Mouse (Mus musculus) heart, adult 2 months (tissue): Measurements from ENCODE around the gene Cdkn2b. TPM values are rescaled to one million over a fixed set of nuclear protein-coding genes. Genes with fewer than 3 reads are reported as not detected.
A peak's percentile ranks its signal among the peaks of the same experiment; 100 is the strongest.

Experiments
- DNase-seq, 2 experiments: peaks; one replicate each; pipeline ENCODE4 v3.0.0; 2021
- H3K27ac ChIP-seq: fragments of 200-600 bp; 2 replicates; pipeline ENCODE4 v1.8.1; 2022
- H3K27me3 ChIP-seq: fragments of 200-500 bp; 2 replicates; pipeline ENCODE4 v1.6.1; 2012; ENCODE audit warnings: mild to moderate bottlenecking, low read length, inconsistent platforms, mixed read lengths; ENCODE audit not compliant: control insufficient read depth, insufficient read depth
- H3K36me3 ChIP-seq: fragments of 200-500 bp; 2 replicates; pipeline ENCODE4 v1.6.1; 2012; ENCODE audit warnings: low read length, inconsistent platforms; ENCODE audit not compliant: control insufficient read depth, insufficient read depth
- H3K4me1 ChIP-seq: fragments of 200-500 bp; 2 replicates; pipeline ENCODE4 v1.6.1; 2011; ENCODE audit warnings: low read length; ENCODE audit not compliant: control insufficient read depth, insufficient read depth
- H3K4me3 ChIP-seq: fragments of 200-600 bp; 2 replicates; pipeline ENCODE4 v1.8.1; 2022
- H3K79me2 ChIP-seq: fragments of 200-500 bp; replicated peaks from 2 replicates; pipeline ENCODE4 v1.6.1; 2012; ENCODE audit warnings: mild to moderate bottlenecking, inconsistent platforms, low read length, moderate library complexity, mixed read lengths; ENCODE audit not compliant: control insufficient read depth, insufficient read depth
- H3K9ac ChIP-seq: fragments of 200-500 bp; 2 replicates; pipeline ENCODE4 v1.6.1; 2012; ENCODE audit warnings: low read depth, mild to moderate bottlenecking, control low read depth, inconsistent platforms, low read length, mixed read lengths
- CTCF ChIP-seq: fragments of 200-600 bp; IDR thresholded peaks from 2 replicates; pipeline ENCODE4 v1.8.1; 2022; ENCODE audit warnings: antibody characterized with exemption, mild to moderate bottlenecking, moderate library complexity
- EP300 ChIP-seq: fragments of 200-500 bp; IDR thresholded peaks from 2 replicates; pipeline ENCODE4 v1.6.1; 2011; ENCODE audit warnings: low read depth, low read length, control low read depth; ENCODE audit not compliant: insufficient read depth
- POLR2A ChIP-seq: fragments of 200-500 bp; IDR thresholded peaks from 2 replicates; pipeline ENCODE4 v1.6.1; 2011; ENCODE audit warnings: mild to moderate bottlenecking, low read depth, low read length, control low read depth; ENCODE audit not compliant: insufficient read depth
- WGBS: fragments of 180-500 bp; shearing (Covaris S2); methylation state at CpG from one replicate; pipeline ENCODE4 v1.1.7; 2018; 5-methylcytosine and 5-hydroxymethylcytosine counted together
- intact Hi-C: fragments of 180-260 bp; cut with DNase I; formaldehyde crosslinking; loops from one replicate; pipeline ENCODE4 v1.15.1; 2025
- polyA plus RNA-seq: library from polyadenylated mRNA; depleted of rRNA; stranded (reverse); fragments of >200 nt; gene quantifications from 2 replicates; pipeline ENCODE4 v1.2.3, GENCODE M21; 2012
- total RNA-seq, 2 experiments: library from RNA; stranded (reverse); gene quantifications; 2 replicates each; pipeline ENCODE4 v1.2.3; 2021

Gene Cdkn2b
- total and polyA plus RNA-seq, 3 experiments: 0.39 to 0.94 (median 0.59) TPM

DNA sequence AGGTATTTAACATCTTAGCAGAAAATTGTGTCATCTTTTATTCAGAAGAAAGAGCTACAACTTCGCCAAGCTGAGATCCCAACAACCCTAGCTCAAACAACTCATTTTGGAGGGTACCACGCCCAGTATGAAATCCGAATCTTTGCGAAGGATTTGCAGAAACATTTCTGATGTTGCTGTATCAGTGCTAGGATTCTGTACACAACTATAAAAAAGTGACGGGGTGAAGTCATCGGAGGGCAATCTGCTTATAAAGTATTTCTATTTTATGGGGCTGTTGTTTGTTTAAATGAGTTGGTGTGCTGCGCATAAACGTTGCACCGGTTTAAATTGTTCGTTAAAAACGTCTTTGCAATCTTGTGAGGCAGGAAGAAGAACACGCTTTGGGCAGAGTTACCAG lies 28.2 kb downstream of the Cdkn2b start:
- Histone ChIP-seq H3K4me3 (no peak overlapping the region), H3K27me3 (peaks cover 18% of the 10 kb centered on the region), H3K9ac (no peak overlapping the region), H3K4me1 (no peaks in the 10 kb centered on the region), H3K36me3 (no peaks in the 10 kb centered on the region), H3K79me2 (no peaks in the 10 kb centered on the region), H3K27ac (no peak overlapping the region)
- TF ChIP-seq CTCF (no peak), POLR2A (no peak), EP300 (no peak)
- 8% methylated on average over 12 of the region's 12 CpGs for WGBS
- intact Hi-C loops: no loop called here
- DNase-seq: no peak

DNA sequence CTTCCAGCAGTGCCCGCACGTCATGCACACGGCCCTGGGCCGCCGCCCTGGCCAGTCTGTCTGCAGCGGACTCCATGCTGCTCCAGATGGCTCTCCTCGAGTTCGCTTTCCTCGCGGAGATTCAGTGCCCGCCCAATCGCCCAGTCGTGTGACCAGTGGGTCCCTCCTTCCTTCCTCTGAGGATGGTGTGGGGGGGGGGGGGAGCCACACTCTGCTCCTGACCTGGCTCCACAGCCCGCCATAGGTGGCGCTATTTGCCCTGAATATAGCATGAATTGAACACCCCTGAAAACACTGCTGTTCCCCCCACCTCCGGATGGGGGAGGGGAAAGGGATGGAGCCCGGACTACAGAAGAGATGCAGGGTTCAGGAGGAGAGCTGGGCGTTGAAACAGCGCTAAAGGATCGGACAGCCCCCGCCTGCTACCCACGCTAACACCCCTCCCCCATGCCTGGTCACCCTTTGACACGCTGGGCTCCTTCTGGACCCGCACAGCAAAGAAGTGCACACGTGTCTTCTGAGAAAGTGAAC lies 28.7 kb downstream of the Cdkn2b start:
- Histone ChIP-seq H3K4me3 (no peak overlapping the region), H3K27ac (no peak overlapping the region), H3K36me3 (no peaks in the 10 kb centered on the region), H3K9ac (no peak overlapping the region), H3K27me3 (peaks cover 18% of the 10 kb centered on the region), H3K79me2 (no peaks in the 10 kb centered on the region), H3K4me1 (no peaks in the 10 kb centered on the region)
- TF ChIP-seq EP300 (no peak), CTCF (peak; percentile 34)
- peak in 1 of 2 experiments; percentile 22 for DNase-seq
- intact Hi-C loops: no loop called here
- 2% methylated on average over 25 of the region's 25 CpGs for WGBS

- Histone ChIP-seq H3K27ac (no peak overlapping the region), H3K4me1 (no peaks in the 10 kb centered on the region), H3K79me2 (no peaks in the 10 kb centered on the region), H3K4me3 (no peak overlapping the region), H3K27me3 (peaks cover 24% of the 10 kb centered on the region), H3K9ac (no peak overlapping the region), H3K36me3 (no peaks in the 10 kb centered on the region)
- WGBS: 6% methylated on average over 7 of the region's 7 CpGs
- intact Hi-C loops: no loop called here
- TF ChIP-seq CTCF (no peak), POLR2A (no peak), EP300 (no peak)
- DNase-seq: no peak
Observed at GRCm38 (mm10) chr4:89281236-89281635, 29.6 kb downstream of the Cdkn2b start.

GRCm38 (mm10) chr4:89279641-89280040 lies 31.2 kb downstream of the Cdkn2b start:
- TF ChIP-seq EP300 (no peak), POLR2A (no peak), CTCF (no peak)
- intact Hi-C loops: no loop called here
- no peak overlapping the region for H3K9ac ChIP-seq
- no peak for DNase-seq
- WGBS: 5% methylated on average over 2 of the region's 2 CpGs
- no peak overlapping the region for H3K4me3 ChIP-seq
- no peaks in the 10 kb centered on the region for H3K36me3 ChIP-seq
- no peaks in the 10 kb centered on the region for H3K4me1 ChIP-seq
- H3K79me2 ChIP-seq: no peaks in the 10 kb centered on the region
- peaks cover 33% of the 10 kb centered on the region for H3K27me3 ChIP-seq
- H3K27ac ChIP-seq: no peak overlapping the region

- intact Hi-C loops: no loop called here
- Histone ChIP-seq H3K9ac (no peak overlapping the region), H3K27me3 (peaks cover 42% of the 10 kb centered on the region), H3K4me3 (no peak overlapping the region), H3K36me3 (no peaks in the 10 kb centered on the region), H3K27ac (no peak overlapping the region), H3K4me1 (no peaks in the 10 kb centered on the region), H3K79me2 (no peaks in the 10 kb centered on the region)
- DNase-seq: no peak
- 12% methylated on average over 5 of the region's 5 CpGs for WGBS
- TF ChIP-seq POLR2A: no peak
- no peak for TF ChIP-seq CTCF
- no peak for TF ChIP-seq EP300
Observed at GRCm38 (mm10) chr4:89277381-89277940, 33.4 kb downstream of the Cdkn2b start.

DNA sequence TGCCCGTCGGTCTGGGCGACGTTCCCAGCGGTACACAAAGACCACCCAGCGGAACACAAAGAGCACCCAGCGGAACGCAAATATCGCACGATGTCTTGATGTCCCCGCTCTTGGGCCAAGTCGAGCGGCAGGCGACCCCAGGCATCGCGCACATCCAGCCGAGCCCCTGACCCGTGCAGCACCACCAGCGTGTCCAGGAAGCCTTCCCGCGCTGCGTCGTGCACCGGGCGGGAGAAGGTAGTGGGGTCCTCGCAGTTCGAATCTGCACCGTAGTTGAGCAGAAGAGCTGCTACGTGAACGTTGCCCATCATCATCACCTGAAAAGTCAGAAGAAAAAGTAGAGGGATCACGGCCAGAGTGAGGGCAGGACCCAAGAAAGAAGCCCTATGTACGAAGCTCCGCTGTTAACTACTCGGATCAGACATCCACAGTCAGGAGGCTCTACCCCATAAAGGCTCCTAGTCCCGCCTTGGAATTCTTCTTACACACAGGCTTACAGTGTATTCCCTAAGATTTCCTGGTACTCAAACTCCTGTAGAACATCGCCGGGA lies 34.1 kb downstream of the Cdkn2b start:
- Histone ChIP-seq H3K4me3 (no peak overlapping the region), H3K79me2 (no peaks in the 10 kb centered on the region), H3K27ac (no peak overlapping the region), H3K9ac (no peak overlapping the region), H3K4me1 (no peaks in the 10 kb centered on the region), H3K36me3 (no peaks in the 10 kb centered on the region), H3K27me3 (peaks cover 38% of the 10 kb centered on the region)
- TF ChIP-seq CTCF (no peak), POLR2A (no peak), EP300 (no peak)
- no peak for DNase-seq
- 3% methylated on average over 37 of the region's 37 CpGs for WGBS
- intact Hi-C loops: no loop called here
